Mouse (Mus musculus) embryo, embryonic 11.5 days (tissue): ENCODE measurements around the gene B3gnt3.
A peak's percentile ranks its signal among the peaks of the same experiment; 100 is the strongest.
"Not testable (repeated sequence)": the region's sequence is repeated elsewhere in the genome, so short reads cannot be mapped to it uniquely, and the experiment has no call there.

Experiments
- DNase-seq: peaks from one replicate; pipeline ENCODE4 v3.0.0-alpha.2; 2012; ENCODE audit warnings: low read depth, low spot score

B3gnt3 gene

GRCm38 (mm10) chr8:71701414-71702086 is at the start of gene B3gnt3:
Gene B3gnt3 (minus strand): TSS chr8:71701789.
- DNase-seq, result no peak

DNA sequence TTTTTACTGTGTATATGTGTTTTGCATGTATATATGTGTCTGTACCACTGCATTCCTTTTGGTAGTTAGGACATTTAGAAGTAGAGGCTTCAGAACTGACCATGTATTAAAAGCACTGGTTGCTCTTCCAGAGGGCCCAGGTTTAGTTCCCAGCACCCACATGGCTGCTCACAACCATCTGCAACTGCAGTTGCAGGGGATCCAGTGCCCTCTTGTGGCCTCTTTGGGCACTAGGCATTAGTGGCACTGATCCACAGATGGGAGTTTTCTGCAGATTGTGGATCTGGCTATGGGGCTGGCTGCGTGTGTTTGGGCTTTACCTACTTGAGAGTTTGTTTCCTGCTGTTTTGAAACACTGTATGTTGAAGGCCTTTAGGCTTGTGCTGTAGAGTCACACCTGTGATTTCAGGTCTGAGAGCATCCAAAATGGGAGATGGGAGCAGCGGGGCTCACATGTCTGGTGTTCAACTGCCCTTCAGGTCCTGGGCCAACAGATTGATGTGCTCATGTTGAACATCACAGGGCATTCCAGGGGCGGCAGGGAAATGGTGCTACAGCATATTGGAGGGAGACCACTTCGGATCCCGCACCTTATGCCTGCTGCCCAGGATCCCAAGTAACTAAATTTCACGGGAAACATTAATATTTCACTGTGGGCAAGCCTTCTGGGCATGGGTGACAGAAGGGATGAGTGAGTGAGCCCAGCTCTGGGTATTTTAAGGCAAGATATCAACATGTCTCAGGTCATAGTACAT is 47.9 kb upstream of the B3gnt3 start:
- DNase-seq, result not testable (repeated sequence)

DNA sequence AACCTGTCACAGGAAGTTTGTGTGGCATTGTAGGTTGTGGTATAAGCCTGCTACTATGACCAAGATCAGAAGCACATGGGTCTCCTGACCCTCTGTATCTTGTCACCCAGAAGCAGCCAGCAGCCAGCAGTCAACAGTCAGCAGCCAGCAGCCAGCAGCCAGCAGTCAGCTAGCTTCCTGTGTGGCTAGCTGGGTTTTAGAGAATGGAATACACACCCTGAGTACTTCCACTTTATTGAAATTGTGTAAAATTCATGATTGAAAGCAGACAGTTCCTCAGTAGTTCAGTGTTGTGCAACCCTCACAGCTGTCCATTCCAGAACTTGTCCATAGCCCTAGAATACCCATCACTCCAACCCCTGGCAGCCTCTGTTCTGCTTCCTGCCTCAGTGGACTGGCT is 45.5 kb upstream of the B3gnt3 start:
- not testable (repeated sequence) for DNase-seq

GRCm38 (mm10) chr8:71745322-71745721 is 43.7 kb upstream of the B3gnt3 start:
- no peak for DNase-seq

DNA sequence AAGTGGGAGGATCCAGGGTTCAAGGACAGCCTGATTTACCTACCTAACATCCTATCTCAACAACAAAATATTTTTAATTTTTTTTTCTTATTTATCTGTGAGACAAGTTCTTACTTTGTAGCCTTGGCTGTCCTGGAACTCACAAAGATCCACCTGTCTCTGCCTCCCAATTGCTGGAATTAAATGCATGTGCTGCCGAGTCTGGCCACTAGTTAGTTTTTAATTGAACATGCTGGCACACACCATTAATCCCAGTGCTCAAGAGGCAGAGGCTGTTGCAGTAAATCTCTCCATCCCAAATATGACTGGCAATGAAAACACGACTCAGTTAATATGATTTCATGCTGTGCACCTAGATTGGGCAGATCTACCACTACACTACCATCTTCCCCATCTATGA is 41.2 kb upstream of the B3gnt3 start:
- no peak for DNase-seq

DNA sequence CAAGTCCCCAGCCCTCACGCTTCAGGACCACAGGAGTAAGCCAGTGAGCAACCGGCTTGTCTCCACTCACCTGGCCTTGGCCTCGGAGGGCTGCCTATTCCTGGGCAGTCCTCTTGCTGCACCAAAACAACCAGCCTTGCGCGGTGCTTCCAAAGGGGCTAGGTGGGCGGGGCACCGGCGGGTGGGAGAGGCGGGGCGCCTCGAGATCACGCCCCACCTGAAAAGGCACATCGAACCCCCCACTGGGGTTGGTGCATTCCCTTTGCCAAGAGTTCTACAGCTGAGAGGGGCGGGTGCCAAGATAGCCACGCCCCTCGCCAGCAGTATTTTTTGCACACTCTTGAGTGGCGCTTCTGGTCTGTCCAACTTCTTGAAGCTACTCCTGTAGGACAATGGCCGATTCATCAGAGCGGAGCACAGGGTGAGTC is 40.1 kb upstream of the B3gnt3 start:
- DNase-seq, result no peak

DNA sequence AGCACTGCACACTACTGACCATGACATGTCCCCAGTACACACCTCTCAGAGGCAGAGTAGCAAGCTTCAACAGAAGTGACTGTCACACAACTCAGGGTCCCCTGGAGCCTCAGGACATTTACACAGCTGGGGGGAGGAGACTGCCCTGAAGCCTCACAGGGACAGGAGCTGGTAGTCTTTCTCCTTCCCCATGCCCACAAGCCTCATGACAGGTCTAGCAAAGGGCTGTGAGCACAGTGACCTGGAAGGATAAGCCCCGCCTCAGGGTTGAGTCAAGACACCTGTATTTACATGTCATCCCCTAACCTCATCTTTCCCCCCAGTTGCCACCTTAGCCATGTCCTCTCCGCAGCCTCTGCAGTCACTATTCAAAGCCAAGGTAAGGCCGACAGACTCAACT is 39.6 kb upstream of the B3gnt3 start:
- no peak for DNase-seq

DNA sequence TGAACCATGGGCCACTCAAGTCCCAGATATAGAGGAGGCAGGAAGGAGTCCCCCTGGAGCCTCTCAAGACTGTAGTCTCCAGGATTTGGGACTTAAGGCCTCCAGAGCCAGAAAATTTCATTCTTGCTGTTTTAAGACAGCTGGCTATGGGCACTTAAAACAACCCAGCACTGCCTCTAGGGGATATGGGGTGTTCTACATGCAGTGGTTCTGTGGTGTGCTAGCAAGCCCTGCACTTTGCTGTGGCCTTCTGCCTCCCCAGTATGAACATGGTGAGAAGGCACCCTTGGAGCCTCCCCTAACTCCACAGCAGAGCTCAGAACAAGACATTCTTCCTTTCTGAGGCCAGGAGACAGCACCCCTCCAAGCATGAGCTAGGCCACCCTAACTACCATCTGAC is 36.7 kb upstream of the B3gnt3 start:
- DNase-seq, result not testable (repeated sequence)

DNA sequence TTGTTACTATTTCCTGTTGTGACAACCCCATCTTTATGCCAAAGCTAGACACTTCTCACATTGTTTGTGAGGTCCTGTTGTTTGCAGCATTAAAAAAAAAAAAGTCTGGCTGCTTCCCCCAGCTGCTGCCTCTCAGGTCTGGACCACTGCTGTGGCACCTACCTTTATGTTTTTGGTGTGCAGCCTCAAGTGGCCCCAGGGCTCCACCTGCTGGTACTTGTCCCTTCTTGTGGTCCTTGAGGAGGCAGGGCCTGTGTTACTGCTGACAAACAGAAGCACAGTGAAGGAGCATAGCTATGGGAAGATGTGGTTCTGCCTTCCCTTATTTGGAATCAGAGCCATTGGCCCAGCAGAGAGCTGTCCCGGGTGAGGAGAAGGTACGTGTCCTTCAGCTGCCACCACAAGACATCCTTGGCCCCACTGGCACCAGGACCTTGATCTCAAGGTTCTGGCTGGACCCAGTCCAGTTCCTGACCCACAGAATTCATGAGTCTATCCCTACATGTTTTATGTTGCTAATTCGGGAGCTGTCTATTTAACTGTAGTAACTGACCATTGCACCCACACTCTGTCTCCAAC is 30.2 kb upstream of the B3gnt3 start:
- DNase-seq, result no peak

DNA sequence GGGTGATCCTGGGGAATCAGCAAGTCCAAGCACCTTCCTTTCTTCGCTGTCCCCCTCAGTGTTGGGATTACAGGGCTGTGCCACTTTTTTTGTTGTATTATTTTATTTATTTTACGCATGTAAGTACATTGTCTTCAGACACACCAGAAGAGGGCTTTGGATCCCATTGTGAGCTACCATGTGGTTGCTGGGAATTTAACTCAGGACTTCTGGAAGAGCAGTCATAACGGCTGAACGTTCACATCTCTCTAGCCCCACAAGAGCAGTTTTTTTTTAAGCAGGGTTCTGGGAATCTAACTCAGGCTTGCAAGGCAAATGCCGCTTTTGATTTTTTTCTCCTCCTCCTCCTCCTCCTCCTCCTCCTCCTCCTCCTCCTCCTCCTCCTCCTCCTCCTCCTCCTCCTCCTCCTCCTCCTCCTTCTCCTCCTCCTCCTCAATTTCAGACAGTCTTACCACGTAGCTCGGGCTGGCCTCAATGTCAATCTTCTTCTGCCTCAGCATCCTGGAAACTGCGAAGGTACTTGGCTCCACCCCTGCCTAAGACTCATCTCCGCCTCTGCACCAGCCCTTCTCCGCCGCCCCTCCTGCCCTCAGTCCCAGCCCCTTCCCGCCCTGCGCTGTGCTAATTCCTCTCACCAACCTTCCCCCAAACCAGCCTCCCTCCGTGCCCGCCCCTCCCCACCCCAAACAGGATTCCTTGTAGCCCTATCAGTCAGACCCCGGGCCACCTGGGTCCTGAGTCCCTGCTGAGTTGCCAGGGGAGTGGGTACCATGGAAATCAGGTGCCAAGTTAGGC is 27.4 kb upstream of the B3gnt3 start:
- DNase-seq, result no peak

DNA sequence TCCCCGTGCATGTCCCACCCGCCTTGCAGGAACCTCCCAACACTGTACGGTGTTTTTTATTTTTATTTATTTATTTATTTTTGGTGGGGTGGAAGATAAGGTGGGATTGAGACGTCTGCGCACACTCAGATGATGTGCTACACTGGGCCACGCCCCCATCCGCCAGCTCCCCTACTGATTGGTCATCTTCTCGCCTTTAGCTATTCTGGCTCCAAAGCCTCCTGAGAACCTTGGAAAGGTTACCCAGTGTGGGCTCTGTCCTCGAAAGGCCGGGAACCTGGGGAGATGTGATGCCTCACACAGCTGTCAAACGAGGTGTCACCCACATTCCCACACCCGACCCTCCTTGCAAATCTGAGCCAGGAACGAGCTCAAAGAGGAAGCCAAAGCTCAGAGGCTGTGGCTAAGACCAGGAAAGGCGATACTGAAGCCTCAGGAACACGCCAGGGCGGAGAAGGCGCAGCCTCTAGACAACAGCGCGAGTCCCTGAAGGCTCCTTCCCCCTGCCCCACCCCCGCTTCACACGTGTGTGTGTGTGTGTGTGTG is 26.7 kb upstream of the B3gnt3 start:
- no peak for DNase-seq

DNA sequence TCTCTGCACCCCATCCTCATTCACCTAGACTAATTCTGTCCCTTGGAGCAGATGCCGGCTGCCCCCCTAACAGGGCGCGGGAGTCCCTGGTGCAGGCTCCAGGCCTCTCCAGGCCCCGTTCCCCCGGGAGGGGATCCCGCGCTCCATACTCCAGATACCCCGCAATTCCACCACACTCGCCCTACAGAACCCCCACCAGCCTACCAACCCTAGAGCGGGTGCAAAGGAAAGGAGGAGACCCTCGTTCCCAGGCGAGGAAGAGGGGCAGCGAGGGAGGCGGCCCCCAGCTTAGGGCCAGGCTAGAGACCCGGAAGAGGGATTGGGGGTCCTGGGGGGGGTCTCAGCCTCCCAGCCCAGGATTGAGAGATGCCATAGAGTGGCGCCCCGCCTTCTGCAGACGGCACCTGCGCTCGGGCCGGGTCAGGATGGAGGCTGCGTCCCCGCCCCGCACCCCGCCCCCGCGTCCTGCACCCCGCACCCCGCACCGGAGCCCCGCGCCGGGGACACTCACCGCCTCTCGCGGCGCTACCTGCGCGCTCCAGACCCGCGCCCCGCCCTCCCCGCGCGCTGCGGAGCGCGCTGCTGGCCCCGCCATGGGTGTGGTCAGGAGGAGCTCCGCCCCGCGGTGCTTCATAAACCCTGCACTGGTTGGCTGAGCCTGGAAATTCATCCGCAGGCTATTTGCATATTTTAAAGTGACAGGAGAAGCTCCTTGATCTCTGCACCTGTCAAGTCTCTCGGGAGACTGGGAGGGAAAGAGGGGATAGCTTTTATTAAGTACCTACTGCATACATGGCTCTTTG is 23.7 kb upstream of the B3gnt3 start, which contains the start of gene Fcho1:
Gene Fcho1 (minus strand): TSS at position 595 of the 803 bp plus-strand sequence.
- peak; percentile 71 for DNase-seq

DNA sequence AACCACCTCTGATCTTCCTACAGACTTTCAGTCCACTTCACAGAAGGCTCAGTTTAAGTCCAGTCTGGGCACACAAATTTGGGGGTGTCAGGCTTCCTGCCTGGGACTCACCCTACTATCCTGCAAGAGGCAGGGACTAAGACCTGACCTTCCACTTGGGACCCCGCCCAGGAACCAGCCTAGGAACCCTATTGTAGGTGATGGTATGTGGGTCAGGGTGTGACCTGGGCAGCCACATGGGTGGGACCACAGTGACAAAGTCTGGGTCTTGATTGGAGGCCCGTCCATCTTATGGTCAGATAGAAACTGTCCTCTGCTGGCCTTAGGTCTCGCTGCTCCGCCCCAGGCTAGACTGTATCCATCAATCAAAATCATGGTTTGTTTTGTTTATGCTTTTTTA is 22.8 kb upstream of the B3gnt3 start:
- no peak for DNase-seq

DNA sequence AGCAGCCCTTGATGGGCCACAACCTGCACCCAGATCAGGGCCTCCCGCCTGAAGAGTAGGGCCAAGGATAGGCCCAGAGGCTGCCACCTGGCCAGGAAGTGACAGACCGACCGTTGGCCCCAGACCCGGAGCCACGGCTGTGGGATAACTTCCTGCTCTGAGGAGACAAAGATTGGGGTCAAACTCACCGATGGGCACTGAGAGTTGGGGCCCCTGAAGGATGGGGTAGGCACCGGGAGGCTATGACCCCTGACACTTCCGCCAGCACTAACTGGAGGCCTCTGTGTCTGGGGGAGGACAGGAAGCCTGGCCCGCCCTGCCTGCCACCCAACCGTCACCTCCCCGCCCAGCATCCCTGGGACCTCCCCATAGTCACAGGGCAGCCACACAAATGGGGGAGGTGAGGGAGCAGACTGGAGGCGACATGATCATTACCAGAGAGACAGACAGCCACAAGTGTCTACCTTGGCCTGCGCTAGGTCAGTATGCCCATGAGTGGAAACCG is 21.5 kb upstream of the B3gnt3 start:
- no peak for DNase-seq

DNA sequence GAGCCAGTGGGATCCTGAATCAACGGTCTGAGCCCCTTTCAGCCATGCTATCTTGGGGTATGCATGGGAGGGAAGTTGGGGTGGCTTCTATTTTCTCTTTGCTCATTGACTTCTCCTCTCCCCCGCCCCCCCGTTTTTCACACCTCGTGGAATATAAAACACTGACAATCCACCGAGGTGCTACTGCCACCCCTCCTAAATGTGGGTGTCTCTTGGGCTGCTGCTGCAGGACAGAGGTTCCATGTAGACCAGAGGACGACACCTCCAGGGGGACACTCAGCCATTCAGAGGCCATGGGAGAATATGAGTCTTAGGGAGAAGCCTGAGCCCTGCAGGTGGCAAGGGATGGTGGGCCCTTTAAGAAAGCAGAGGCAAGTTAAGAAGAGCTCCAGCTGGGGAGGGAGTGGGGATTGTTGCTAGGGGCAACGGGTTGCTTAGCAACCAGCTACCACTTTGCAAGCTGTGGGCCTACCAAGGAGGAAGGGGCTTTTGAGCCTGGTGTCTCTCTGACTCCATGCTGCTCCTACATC is 18.4 kb upstream of the B3gnt3 start:
- peak; percentile 69 for DNase-seq

DNA sequence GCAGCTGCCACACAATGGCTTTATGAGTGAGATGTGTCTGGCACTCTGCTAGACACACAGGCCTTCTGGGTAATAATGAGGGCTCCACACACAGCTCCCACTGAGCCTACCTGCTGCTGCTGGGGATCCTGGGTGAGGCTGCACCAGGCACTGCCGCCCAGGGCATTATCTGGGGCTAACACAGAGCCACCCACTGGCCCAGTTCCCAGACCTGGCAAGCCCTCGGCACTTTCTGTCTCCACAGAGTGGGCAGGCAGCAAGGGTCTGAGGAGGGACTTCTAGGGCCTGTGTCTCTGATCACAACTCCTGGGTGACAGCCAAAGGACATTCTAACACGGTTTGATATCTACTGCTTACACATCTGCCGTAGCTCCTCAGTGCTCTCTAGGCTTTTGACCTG is 17.6 kb upstream of the B3gnt3 start:
- DNase-seq, result no peak

DNA sequence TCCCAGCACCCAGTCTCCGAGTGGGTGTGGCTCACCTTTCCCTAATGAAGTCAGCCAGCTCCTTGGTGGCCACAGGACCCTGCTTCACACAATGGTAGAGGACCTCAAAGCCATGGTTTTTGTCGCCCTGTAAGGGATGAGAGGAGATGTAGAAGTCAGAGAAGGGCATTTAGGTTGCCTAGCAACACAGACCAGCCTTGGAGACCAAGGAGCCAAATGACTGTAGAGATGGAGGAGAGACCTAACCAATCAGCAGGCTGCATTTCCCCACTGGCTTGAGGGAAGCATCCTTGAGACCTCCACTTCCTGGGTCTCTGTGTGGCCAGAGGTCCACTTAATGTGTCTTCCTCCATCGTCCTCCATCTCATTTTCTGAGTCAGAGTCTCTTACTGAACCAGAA is 16.7 kb upstream of the B3gnt3 start:
- DNase-seq, result no peak

- no peak for DNase-seq
Observed at GRCm38 (mm10) chr8:71717096-71717495, 15.5 kb upstream of the B3gnt3 start.

- DNase-seq, result no peak
Observed at GRCm38 (mm10) chr8:71716561-71717053, 15.0 kb upstream of the B3gnt3 start.

DNA sequence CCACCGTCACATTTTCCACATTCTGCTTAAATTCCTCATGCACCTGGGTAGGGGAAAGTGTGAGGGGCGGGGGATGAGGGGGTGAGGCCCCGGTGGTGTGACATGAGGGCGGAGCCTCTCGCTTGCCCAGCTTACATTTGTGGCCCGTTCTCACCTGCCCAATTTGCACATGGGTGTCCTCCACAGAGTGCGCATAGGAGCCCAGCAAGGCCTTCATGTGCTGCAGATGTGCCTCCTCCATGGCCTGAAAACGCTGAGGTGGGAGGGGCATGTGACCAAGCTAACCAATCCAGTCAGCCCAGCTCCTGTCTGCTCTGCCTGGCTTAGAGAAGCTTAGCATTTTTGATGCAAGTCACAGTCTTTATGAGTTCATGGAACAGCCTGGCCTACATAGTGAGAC is 13.9 kb upstream of the B3gnt3 start:
- DNase-seq, result no peak
